Mouse (Mus musculus) bone marrow, adult 2 months (tissue): ENCODE results near the gene Trim24.

Experiments used
- CTCF ChIP-seq: fragments of 200-500 bp; IDR thresholded peaks from 2 replicates; pipeline ENCODE4 v1.5.1; 2011; ENCODE audit warnings: low read length, control low read depth; ENCODE audit not compliant: control insufficient read depth, insufficient read depth
- POLR2A ChIP-seq: fragments of 200-500 bp; IDR thresholded peaks from 2 replicates; pipeline ENCODE4 v1.6.1; 2011; ENCODE audit warnings: low read depth, mild to moderate bottlenecking, control low read depth, low read length, borderline replicate concordance; ENCODE audit not compliant: control insufficient read depth

DNA sequence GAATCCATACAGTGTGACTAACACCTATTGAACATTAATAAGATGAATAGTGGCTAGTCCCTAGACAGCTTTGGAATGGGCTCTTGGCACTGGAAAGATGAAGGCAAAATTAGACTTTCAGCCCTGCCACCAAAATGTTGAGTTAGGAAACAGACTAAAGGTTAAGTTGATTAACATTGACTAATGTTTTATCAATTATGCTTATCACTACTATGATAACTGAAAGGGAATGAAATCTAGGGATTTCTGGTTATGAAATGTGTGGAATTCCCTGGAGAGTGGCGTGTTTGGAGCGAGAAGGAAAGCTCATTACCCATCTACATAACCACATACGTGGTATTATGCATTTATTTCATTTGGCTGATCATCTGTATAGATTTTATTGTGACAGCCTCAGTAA is 41.7 kb upstream of the Trim24 start:
- TF ChIP-seq CTCF (no peak), POLR2A (no peak)
